Mouse (Mus musculus): ENCODE results near the gene Fbxo22. TPM values are rescaled to one million over a fixed set of nuclear protein-coding genes. Genes with fewer than 3 reads are reported as not detected.

Fbxo22 gene
- polyA plus RNA-seq (2014; fragmentation: Nextera tagmentation; extraction: Ambion mirVana) = 73.6 and 74.7 TPM in 2 replicates

- ATAC-seq (ENCODE audit: insufficient number of reproducible peaks, low FRiP score, low TSS enrichment, low read depth) (peak; percentile 96), DNase-seq (ENCODE audit: low spot score) (peak; percentile 92)
- H3K9ac ChIP-seq (ENCODE audit: low read length) = peak within 1 kb of the TSS; percentile 89
- no peaks in the 10 kb centered on the region for H3K9me3 ChIP-seq (ENCODE audit: control insufficient read depth, low read length)
- H3K27me3 ChIP-seq (ENCODE audit: control insufficient read depth, insufficient read depth, low read length) = no peaks in the 10 kb centered on the region
- peak within 1 kb of the TSS; percentile 82 for H3K27ac ChIP-seq (replicated peaks; ENCODE audit: low read depth, low read length)
- no peaks in the 10 kb centered on the region; the same call in 1 of the 2 replicates for H3K36me3 ChIP-seq (ENCODE audit: control insufficient read depth, insufficient read depth, low read length)
- peaks cover 7% of the 10 kb centered on the region; the same call in 1 of the 2 replicates for H3K4me1 ChIP-seq (ENCODE audit: control insufficient read depth, insufficient read depth, low read length)
- peak within 1 kb of the TSS; percentile 84 for H3K4me2 ChIP-seq (ENCODE audit: low read depth, severe bottlenecking)
- WGBS = under 1% methylated on average over 65 of the region's 65 CpGs
- H3K4me3 ChIP-seq (ENCODE audit: low read depth, low read length) = peak within 1 kb of the TSS; percentile 88
These were observed at the start of gene Fbxo22 for GRCm38 (mm10) chr9:55208790-55209481. TSS of gene Fbxo22 (plus strand) at chr9:55208925.

DNA sequence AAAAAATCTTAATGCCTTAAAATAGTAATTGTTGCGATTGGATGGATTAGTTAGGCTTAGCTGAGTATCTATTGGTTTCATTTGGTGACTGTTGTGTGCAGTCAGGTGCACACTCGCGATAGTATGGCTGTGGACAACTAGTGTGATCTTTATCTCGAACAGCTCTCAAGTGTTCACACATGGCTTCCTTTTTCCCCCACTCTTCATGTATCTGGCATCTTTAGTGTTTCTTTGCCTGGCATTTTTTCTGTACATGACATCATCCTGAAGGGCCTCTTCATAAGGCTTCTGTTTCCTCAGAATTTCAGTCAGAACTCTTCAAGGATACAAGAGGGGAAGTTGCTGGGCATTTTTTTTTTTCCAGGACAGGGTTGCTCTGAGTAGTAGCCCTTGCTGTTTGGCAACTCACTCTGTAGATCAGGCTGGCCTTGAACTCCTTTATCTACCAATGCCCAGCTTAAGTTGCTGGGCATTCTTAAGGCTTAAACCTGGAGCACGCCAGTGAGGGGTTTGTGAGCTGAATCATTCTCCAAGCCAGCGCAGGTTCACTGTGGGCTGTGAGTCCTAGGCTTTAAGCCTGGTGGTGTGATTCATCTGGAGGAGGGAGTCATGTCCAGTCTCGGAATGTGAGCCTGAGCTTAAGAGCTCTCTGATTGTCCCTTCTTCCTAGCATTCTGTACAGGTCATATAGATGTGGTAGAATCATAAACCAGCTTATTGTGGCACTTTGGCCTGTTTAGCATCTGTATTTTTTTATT is 37.9 kb upstream of the Fbxo22 start:
- WGBS = 91% methylated on average over 7 of the region's 7 CpGs

DNA sequence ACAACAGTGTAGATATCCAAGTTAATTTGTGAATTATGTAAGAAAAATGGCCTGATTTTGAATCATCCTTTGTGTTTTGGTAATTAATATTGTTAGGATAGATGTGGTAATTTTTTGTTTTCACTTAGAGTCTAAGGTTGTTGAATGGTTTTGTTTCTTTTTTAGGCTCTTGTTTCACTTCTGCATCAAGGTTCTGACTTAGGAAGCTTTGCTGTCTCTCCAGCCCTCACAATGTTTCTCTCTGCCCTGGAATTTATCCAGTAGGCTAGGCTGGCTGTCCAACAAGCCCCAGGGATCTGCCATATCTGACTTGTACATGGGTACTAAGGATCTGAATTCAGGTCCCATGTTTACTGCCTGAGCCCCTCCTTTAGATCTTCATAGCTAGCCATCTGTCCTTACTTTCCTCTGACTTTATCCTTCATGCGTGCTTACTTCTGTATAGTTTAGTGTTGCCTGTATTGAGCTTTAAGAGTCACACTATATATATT is 36.5 kb upstream of the Fbxo22 start:
- Histone ChIP-seq H3K4me3 (ENCODE audit: low read depth, low read length) (no peak overlapping the region), H3K4me2 (ENCODE audit: low read depth, severe bottlenecking) (no peak overlapping the region), H3K4me1 (ENCODE audit: control insufficient read depth, insufficient read depth, low read length) (no peaks in the 10 kb centered on the region), H3K27me3 (ENCODE audit: control insufficient read depth, insufficient read depth, low read length) (no peaks in the 10 kb centered on the region), H3K36me3 (ENCODE audit: control insufficient read depth, insufficient read depth, low read length) (no peaks in the 10 kb centered on the region), H3K27ac (replicated peaks; ENCODE audit: low read depth, low read length) (no peak overlapping the region), H3K9ac (ENCODE audit: low read length) (no peak overlapping the region), H3K9me3 (ENCODE audit: control insufficient read depth, low read length) (no peaks in the 10 kb centered on the region)
- WGBS = 95% methylated on average over 1 of the region's 1 CpGs
- DNase-seq (ENCODE audit: low spot score) = no peak
- no peak for ATAC-seq (ENCODE audit: insufficient number of reproducible peaks, low FRiP score, low TSS enrichment, low read depth)

More for the DNA sequence above, 37.9 kb upstream of the Fbxo22 start:
- DNase-seq (ENCODE audit: low spot score) (no peak), ATAC-seq (ENCODE audit: insufficient number of reproducible peaks, low FRiP score, low TSS enrichment, low read depth) (no peak)
- H3K4me1 ChIP-seq (ENCODE audit: control insufficient read depth, insufficient read depth, low read length) = no peaks in the 10 kb centered on the region
- H3K27ac ChIP-seq (replicated peaks; ENCODE audit: low read depth, low read length) = no peak overlapping the region
- H3K36me3 ChIP-seq (ENCODE audit: control insufficient read depth, insufficient read depth, low read length) = no peaks in the 10 kb centered on the region
- H3K4me2 ChIP-seq (ENCODE audit: low read depth, severe bottlenecking) = no peak overlapping the region
- H3K4me3 ChIP-seq (ENCODE audit: low read depth, low read length) = no peak overlapping the region
- no peak overlapping the region for H3K9ac ChIP-seq (ENCODE audit: low read length)
- H3K9me3 ChIP-seq (ENCODE audit: control insufficient read depth, low read length) = no peaks in the 10 kb centered on the region
- no peaks in the 10 kb centered on the region for H3K27me3 ChIP-seq (ENCODE audit: control insufficient read depth, insufficient read depth, low read length)

- DNase-seq (ENCODE audit: low spot score) (no peak), ATAC-seq (ENCODE audit: insufficient number of reproducible peaks, low FRiP score, low TSS enrichment, low read depth) (no peak)
- no peak overlapping the region for H3K4me2 ChIP-seq (ENCODE audit: low read depth, severe bottlenecking)
- no peaks in the 10 kb centered on the region for H3K9me3 ChIP-seq (ENCODE audit: control insufficient read depth, low read length)
- no peaks in the 10 kb centered on the region for H3K27me3 ChIP-seq (ENCODE audit: control insufficient read depth, insufficient read depth, low read length)
- no peak overlapping the region for H3K9ac ChIP-seq (ENCODE audit: low read length)
- H3K36me3 ChIP-seq (ENCODE audit: control insufficient read depth, insufficient read depth, low read length) = no peaks in the 10 kb centered on the region
- no peak overlapping the region for H3K4me3 ChIP-seq (ENCODE audit: low read depth, low read length)
- H3K4me1 ChIP-seq (ENCODE audit: control insufficient read depth, insufficient read depth, low read length) = no peaks in the 10 kb centered on the region
- H3K27ac ChIP-seq (replicated peaks; ENCODE audit: low read depth, low read length) = no peak overlapping the region
- 81% methylated on average over 2 of the region's 2 CpGs for WGBS
These were observed 34.5 kb upstream of the Fbxo22 start for GRCm38 (mm10) chr9:55174235-55174634.

- no peak overlapping the region for H3K9ac ChIP-seq (ENCODE audit: low read length)
- no peaks in the 10 kb centered on the region for H3K4me1 ChIP-seq (ENCODE audit: control insufficient read depth, insufficient read depth, low read length)
- H3K4me2 ChIP-seq (ENCODE audit: low read depth, severe bottlenecking) = no peak overlapping the region
- DNase-seq (ENCODE audit: low spot score) = no peak
- 94% methylated on average over 3 of the region's 3 CpGs for WGBS
- no peaks in the 10 kb centered on the region for H3K9me3 ChIP-seq (ENCODE audit: control insufficient read depth, low read length)
- no peak overlapping the region for H3K27ac ChIP-seq (replicated peaks; ENCODE audit: low read depth, low read length)
- no peaks in the 10 kb centered on the region for H3K36me3 ChIP-seq (ENCODE audit: control insufficient read depth, insufficient read depth, low read length)
- no peak for ATAC-seq (ENCODE audit: insufficient number of reproducible peaks, low FRiP score, low TSS enrichment, low read depth)
- H3K4me3 ChIP-seq (ENCODE audit: low read depth, low read length) = no peak overlapping the region
- H3K27me3 ChIP-seq (ENCODE audit: control insufficient read depth, insufficient read depth, low read length) = no peaks in the 10 kb centered on the region
These were observed 12.8 kb upstream of the Fbxo22 start for GRCm38 (mm10) chr9:55195876-55196275.

DNA sequence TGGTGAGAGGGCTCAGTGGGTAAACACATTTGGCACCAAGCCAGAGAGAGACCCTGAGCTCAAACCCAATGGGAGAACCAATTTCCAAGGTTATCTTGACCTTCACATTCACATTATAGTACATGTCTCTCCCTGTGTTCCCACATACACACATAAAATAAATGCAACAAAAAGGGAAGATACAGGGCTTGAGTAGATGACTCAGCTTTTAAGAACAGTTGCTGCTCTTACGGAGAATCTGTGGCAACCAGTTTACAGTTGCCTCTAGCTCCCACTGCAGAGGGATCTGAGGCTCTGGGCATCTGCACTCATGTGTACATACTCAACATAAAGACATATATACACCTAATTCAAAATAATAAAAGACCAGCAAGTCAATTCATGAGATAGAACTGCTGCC is 10.5 kb upstream of the Fbxo22 start:
- DNase-seq (ENCODE audit: low spot score) (no peak), ATAC-seq (ENCODE audit: insufficient number of reproducible peaks, low FRiP score, low TSS enrichment, low read depth) (no peak)
- H3K36me3 ChIP-seq (ENCODE audit: control insufficient read depth, insufficient read depth, low read length) = no peaks in the 10 kb centered on the region
- H3K9ac ChIP-seq (ENCODE audit: low read length) = no peak overlapping the region
- H3K27me3 ChIP-seq (ENCODE audit: control insufficient read depth, insufficient read depth, low read length) = no peaks in the 10 kb centered on the region
- 97% methylated on average over 1 of the region's 1 CpGs for WGBS
- H3K9me3 ChIP-seq (ENCODE audit: control insufficient read depth, low read length) = no peaks in the 10 kb centered on the region
- H3K4me3 ChIP-seq (ENCODE audit: low read depth, low read length) = no peak overlapping the region
- H3K4me1 ChIP-seq (ENCODE audit: control insufficient read depth, insufficient read depth, low read length) = no peaks in the 10 kb centered on the region
- no peak overlapping the region for H3K4me2 ChIP-seq (ENCODE audit: low read depth, severe bottlenecking)
- no peak overlapping the region for H3K27ac ChIP-seq (replicated peaks; ENCODE audit: low read depth, low read length)

DNA sequence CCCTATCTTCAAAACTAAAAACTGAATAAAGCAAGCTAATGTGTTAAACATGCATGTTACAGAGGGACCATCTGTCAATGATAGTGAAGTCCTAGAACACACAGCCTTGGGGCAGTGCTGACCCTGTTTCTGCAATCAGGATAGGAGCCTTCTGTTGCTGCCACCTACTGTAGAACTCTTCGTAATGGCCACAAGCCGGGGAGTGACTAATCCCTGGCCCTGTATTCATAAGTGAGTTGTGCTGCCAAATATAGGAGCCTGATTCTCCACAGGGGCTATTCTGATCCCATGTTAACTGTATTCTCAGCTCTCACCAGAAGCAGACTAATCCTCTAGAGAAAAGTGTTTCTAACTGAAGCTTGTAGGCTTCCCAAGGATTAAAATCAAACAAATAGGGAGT is 9.4 kb upstream of the Fbxo22 start:
- no peaks in the 10 kb centered on the region for H3K9me3 ChIP-seq (ENCODE audit: control insufficient read depth, low read length)
- no peaks in the 10 kb centered on the region for H3K36me3 ChIP-seq (ENCODE audit: control insufficient read depth, insufficient read depth, low read length)
- 90% methylated on average over 2 of the region's 2 CpGs for WGBS

GRCm38 (mm10) chr9:55208458-55208789 is 301 bp upstream of the Fbxo22 start:
- no peaks in the 10 kb centered on the region for H3K9me3 ChIP-seq (ENCODE audit: control insufficient read depth, low read length)
- ATAC-seq (ENCODE audit: insufficient number of reproducible peaks, low FRiP score, low TSS enrichment, low read depth) = 0 out of 2 replicates have a peak, but pooled peaks have one; percentile 35
- H3K4me3 ChIP-seq (ENCODE audit: low read depth, low read length) = peak overlapping the region; percentile 88
- peak overlapping the region; percentile 84 for H3K4me2 ChIP-seq (ENCODE audit: low read depth, severe bottlenecking)
- H3K4me1 ChIP-seq (ENCODE audit: control insufficient read depth, insufficient read depth, low read length) = peaks cover 7% of the 10 kb centered on the region; the same call in 1 of the 2 replicates
- peak overlapping the region; percentile 82 for H3K27ac ChIP-seq (replicated peaks; ENCODE audit: low read depth, low read length)
- no peaks in the 10 kb centered on the region; the same call in 1 of the 2 replicates for H3K36me3 ChIP-seq (ENCODE audit: control insufficient read depth, insufficient read depth, low read length)
- peak overlapping the region; percentile 89 for H3K9ac ChIP-seq (ENCODE audit: low read length)
- DNase-seq (ENCODE audit: low spot score) = no peak
- no peaks in the 10 kb centered on the region for H3K27me3 ChIP-seq (ENCODE audit: control insufficient read depth, insufficient read depth, low read length)
- 3% methylated on average over 2 of the region's 2 CpGs for WGBS

More for the DNA sequence above, 9.4 kb upstream of the Fbxo22 start:
- no peak for ATAC-seq (ENCODE audit: insufficient number of reproducible peaks, low FRiP score, low TSS enrichment, low read depth)
- Histone ChIP-seq H3K4me2 (ENCODE audit: low read depth, severe bottlenecking) (no peak overlapping the region), H3K27ac (replicated peaks; ENCODE audit: low read depth, low read length) (no peak overlapping the region), H3K4me1 (ENCODE audit: control insufficient read depth, insufficient read depth, low read length) (no peaks in the 10 kb centered on the region), H3K9ac (ENCODE audit: low read length) (no peak overlapping the region), H3K27me3 (ENCODE audit: control insufficient read depth, insufficient read depth, low read length) (no peaks in the 10 kb centered on the region), H3K4me3 (ENCODE audit: low read depth, low read length) (no peak overlapping the region)
- DNase-seq (ENCODE audit: low spot score) = no peak
